Mouse (Mus musculus): ENCODE data around the gene Il17rb. TPM values are rescaled to one million over a fixed set of nuclear protein-coding genes. Genes with fewer than 3 reads are reported as not detected.

Gene Il17rb
- 0.91 and 0.97 TPM in 2 replicates for polyA plus RNA-seq (2021; fragmentation: Nextera tagmentation)
- long read RNA-seq, experiment 1, partial matches to known transcripts, result 1 of 5 reads
- long read RNA-seq, experiment 1, other reads (novel, unspliced or antisense), result 1 of 5 reads
- long read RNA-seq, experiment 2, partial matches to known transcripts, result 0 of 1 reads
- long read RNA-seq, experiment 2, other reads (novel, unspliced or antisense), result 1 of 1 reads

DNA sequence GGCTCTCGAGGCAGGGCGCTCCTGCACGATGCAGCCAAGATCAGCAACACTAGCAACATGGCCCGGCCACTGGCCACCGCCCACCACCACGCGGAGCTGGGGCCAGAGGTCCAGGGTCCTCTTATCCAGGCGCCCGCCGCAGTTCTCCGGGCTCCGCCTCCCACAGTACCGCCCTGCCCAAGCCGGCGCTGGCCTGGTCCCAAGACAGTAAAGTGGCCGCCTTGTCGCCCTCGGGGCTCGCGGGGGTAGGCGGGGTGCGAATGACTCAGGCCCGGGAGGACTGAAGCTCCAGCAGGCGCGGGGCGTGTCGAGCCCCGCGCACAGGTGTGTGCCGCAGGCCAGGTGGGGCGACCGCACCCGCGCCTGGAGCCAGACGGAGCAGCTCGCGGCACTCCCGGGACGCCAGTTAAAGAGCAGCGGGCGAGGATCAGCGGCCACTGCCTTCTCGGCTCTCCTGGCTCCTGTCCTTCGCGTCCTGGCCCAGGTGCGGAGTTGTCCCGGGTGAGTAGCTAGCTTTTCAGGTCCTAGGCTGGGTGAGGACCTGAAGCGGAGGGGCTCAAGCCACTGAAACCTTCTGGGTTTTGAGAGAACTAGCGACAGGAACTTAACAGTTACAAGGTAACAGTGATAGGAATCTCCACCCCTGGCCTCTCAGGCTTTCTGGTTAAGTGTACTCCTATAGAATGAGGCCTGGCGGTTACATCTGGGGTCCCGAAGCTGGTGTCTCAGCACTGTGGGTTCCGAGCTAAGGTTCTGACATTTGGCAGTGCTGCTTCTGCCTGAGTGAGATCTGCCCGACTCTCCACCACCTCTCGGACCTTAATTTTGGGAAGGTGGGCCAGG, at the start of gene Il17rb, which contains the start of gene Chdh:
TSS of gene Il17rb (minus strand) at position 164 of the 843 bp plus-strand sequence.
TSS of gene Chdh (plus strand) at position 291 of the 843 bp plus-strand sequence.

DNA sequence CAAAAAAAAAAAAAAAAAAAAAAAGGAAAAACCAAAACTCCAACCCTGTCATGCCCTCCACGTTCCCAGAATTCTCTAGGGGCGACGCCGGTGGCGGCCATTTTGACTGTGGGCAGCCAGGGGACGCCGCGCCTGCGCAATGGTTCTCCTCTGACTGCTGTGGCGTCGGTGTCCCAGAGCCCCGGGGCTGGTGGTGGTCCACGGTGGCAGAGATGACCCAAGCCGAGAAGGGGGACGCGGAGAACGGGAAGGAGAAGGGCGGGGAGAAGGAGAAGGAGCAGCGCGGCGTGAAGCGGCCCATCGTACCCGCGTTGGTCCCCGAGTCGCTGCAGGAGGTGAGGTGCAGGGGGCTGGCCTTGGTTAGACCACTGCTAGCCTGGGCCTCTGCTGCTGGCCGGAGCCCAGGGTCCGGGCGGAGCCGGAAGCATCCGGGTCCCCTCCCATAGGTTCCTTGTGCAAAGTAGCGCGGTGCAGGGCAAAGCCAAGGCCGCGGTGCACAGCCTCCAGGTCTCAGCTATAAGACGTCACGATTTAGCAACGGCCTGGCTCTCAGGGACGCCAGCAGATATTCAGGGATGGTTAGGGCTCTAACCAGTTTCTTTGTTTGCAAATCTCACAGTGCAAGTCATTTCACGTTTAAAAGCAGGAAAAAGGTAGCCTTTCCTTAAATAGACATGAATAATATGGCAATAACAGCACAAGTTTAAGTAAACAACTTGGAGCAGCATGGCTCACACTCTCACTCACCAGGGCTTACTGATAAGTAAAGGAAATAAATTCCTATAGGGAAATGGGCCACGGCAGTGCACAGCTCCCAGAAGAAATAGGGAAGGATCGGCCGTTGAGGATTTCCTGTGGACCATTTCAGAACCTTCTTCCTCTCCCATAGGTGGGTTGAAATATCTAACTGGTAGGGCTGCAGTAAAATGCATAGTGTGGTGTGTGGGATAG, 30.2 kb downstream of the Il17rb start, which contains the start of gene Actr8:
TSS of gene Actr8 (plus strand) at position 84 of the 951 bp plus-strand sequence.

DNA sequence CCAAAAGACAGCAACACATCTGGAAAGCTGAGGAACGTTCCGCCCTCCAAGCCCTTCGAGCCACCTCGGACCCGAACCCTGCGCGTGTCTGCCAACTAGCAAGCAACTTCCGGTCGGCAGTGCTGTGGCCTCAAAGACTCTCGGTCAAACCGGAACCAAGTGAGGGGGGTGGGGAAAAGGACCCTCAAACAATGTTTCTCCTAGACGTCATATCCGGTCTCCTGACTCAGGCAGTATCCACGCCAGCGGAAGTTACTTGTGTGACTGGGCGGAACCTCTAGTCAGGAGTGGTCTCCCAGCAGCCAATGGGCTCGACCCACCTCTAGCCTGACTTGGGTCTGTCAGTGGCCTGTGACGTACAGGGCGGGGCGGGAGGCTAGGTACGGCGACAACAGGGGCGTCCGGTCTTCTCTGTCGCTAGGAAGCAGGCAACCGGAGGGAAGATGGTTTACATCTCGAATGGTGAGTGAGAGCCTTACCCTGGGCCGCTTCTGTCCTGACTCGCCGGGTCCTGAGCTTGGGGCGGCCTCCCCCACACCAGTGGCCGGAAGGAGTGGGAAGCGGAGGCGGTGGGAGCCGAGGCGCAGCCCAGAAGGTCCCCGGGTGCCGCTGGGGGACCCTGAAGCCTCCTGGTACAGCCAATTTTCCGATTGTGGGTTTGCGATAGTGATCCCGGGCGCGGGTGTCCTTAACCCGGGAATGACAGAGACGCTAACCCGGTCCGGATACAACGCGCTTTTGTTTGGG, 40.4 kb downstream of the Il17rb start, which contains the start of gene Selenok:
TSS of gene Selenok (plus strand) at position 234 of the 747 bp plus-strand sequence.

Other genes starting within 250 kb of the Il17rb start
- 465 and 575 TPM in 2 replicates for gene Selenok, start 40.6 kb downstream of the Il17rb start, polyA plus RNA-seq (2021; fragmentation: Nextera tagmentation)
- 45.9 and 49.9 TPM in 2 replicates for gene Actr8, start 30.6 kb downstream of the Il17rb start, polyA plus RNA-seq (2021; fragmentation: Nextera tagmentation)
- gene Chdh, start 127 bp upstream of the Il17rb start, polyA plus RNA-seq (2021; fragmentation: Nextera tagmentation), result 0.31 and 0.76 TPM in 2 replicates

Data from left cerebral cortex, adult 6 months (tissue).